ENCODE assay signal across 14 mouse cellular contexts in the genomic region with DNA sequence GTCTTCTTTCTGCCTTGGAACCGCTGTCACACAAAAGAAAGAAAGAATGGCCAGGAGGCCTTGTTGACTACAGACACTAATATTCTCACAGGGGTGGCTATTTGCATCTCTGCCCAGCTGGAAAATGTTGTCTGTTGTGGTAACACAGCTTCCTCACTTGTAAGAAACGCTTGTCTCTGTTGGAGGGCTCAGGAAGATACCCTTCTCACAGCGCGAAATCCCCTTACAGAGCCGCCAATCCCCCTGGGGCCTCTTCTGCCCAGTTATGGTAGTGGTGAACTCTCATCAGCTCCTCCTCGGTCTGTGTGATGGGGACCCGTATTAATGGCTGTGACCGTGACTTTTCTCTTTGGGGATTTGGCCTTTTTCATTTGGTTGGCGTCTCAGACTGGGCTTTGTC.
DNase-seq lines count a peak whose midpoint lies in the region; ATAC-seq lines count a peak whose summit lies in the region.
"Had no signal": no experiment of that assay in that cellular context is flagged by ENCODE, and none has a peak within 500 bp of the region (broad histone marks: within the 10 kb centered on the region; RNA-seq: fewer than 3 reads in every experiment).

No protein-coding gene starts in this region.

- peak overlapping the region; percentile 72 for H3K27ac ChIP-seq in hindbrain, embryonic 10.5 days
- H3K27ac ChIP-seq in hindbrain, embryonic 16.5 days (ENCODE audit: low read depth, low read length): no peak overlapping the region
- peak overlapping the region; percentile 37; the same call in 1 of the 2 replicates for H3K27ac ChIP-seq in hindbrain, embryonic 13.5 days
- H3K27ac ChIP-seq in midbrain, embryonic 14.5 days (replicated peaks; ENCODE audit: low read depth, low read length): peak overlapping the region; percentile 73

- 21% methylated on average over 9 of the region's 9 CpGs for WGBS in hindbrain, embryonic 10.5 days
- WGBS in hindbrain, embryonic 16.5 days: 18% methylated on average over 9 of the region's 9 CpGs
- 18% methylated on average over 9 of the region's 9 CpGs for WGBS in hindbrain, embryonic 13.5 days
- WGBS in midbrain, embryonic 14.5 days: 8% methylated on average over 9 of the region's 9 CpGs

- H3K36me3 ChIP-seq in hindbrain, embryonic 10.5 days: no peaks in the 10 kb centered on the region
- H3K36me3 ChIP-seq in hindbrain, embryonic 16.5 days (ENCODE audit: control insufficient read depth, insufficient read depth, low read length): no peaks in the 10 kb centered on the region
- H3K36me3 ChIP-seq in hindbrain, embryonic 13.5 days: no peaks in the 10 kb centered on the region
- no peaks in the 10 kb centered on the region for H3K36me3 ChIP-seq in midbrain, embryonic 14.5 days (ENCODE audit: control insufficient read depth, insufficient read depth, low read length)

- no peak overlapping the region for H3K9ac ChIP-seq in hindbrain, embryonic 16.5 days (ENCODE audit: low read depth, low read length)
- no peak overlapping the region for H3K9ac ChIP-seq in hindbrain, embryonic 13.5 days
- H3K9ac ChIP-seq in midbrain, embryonic 14.5 days (replicated peaks; ENCODE audit: low read length): no peak overlapping the region

- H3K4me1 ChIP-seq in hindbrain, embryonic 10.5 days (replicated peaks): peaks cover 43% of the 10 kb centered on the region
- peaks cover 6% of the 10 kb centered on the region; the same call in 1 of the 2 replicates for H3K4me1 ChIP-seq in hindbrain, embryonic 16.5 days (ENCODE audit: control insufficient read depth, insufficient read depth, low read depth, low read length)
- H3K4me1 ChIP-seq in hindbrain, embryonic 13.5 days (replicated peaks): peaks cover 30% of the 10 kb centered on the region
- H3K4me1 ChIP-seq in midbrain, embryonic 14.5 days (ENCODE audit: control insufficient read depth, insufficient read depth, low read length): peaks cover 39% of the 10 kb centered on the region
- H3K4me1 ChIP-seq: megakaryocyte, embryonic 14.5 days had no signal

- peak overlapping the region; percentile 7; the same call in 1 of the 2 replicates for H3K4me3 ChIP-seq in hindbrain, embryonic 10.5 days
- no peak overlapping the region for H3K4me3 ChIP-seq in hindbrain, embryonic 16.5 days (ENCODE audit: low read length)
- no peak overlapping the region for H3K4me3 ChIP-seq in hindbrain, embryonic 13.5 days
- no peak overlapping the region for H3K4me3 ChIP-seq in midbrain, embryonic 14.5 days (replicated peaks; ENCODE audit: low read depth, low read length)
- H3K4me3 ChIP-seq: erythroblast, embryonic 14.5 days had no signal

- peak; percentile 33 for DNase-seq in hindbrain, embryonic 10.5 days (ENCODE audit: low spot score)
- DNase-seq in midbrain, embryonic 14.5 days: peak; percentile 88
- peak; percentile 34 for DNase-seq in testis, postnatal 14 days (ENCODE audit: low spot score)
- DNase-seq in gastrocnemius, postnatal 10 days: no peak
- DNase-seq in gastrocnemius, postnatal 25 days: no peak
- no peak for DNase-seq in thymus, postnatal 25 days
- DNase-seq: adrenal gland, postnatal 10 days; heart, adult 18-20 months; thymus, postnatal 14 days had no signal

- no peaks in the 10 kb centered on the region for H3K27me3 ChIP-seq in hindbrain, embryonic 10.5 days (ENCODE audit: insufficient read depth, poor library complexity, severe bottlenecking)
- no peaks in the 10 kb centered on the region; the same call in 1 of the 2 replicates for H3K27me3 ChIP-seq in hindbrain, embryonic 16.5 days (replicated peaks; ENCODE audit: control insufficient read depth, insufficient read depth, low read length)
- no peaks in the 10 kb centered on the region for H3K27me3 ChIP-seq in hindbrain, embryonic 13.5 days
- H3K27me3 ChIP-seq in midbrain, embryonic 14.5 days (ENCODE audit: control insufficient read depth, insufficient read depth, low read length): peaks cover 3% of the 10 kb centered on the region; the same call in 1 of the 2 replicates
- H3K27me3 ChIP-seq: megakaryocyte, embryonic 14.5 days had no signal

- no peaks in the 10 kb centered on the region for H3K9me3 ChIP-seq in hindbrain, embryonic 10.5 days
- H3K9me3 ChIP-seq in hindbrain, embryonic 16.5 days (ENCODE audit: control insufficient read depth, low read length): no peaks in the 10 kb centered on the region
- H3K9me3 ChIP-seq in hindbrain, embryonic 13.5 days: no peaks in the 10 kb centered on the region
- no peaks in the 10 kb centered on the region for H3K9me3 ChIP-seq in midbrain, embryonic 14.5 days (ENCODE audit: control insufficient read depth, low read length)

- H3K4me2 ChIP-seq in hindbrain, embryonic 16.5 days (ENCODE audit: low read length): no peak overlapping the region
- H3K4me2 ChIP-seq in hindbrain, embryonic 13.5 days: peak overlapping the region; percentile 23
- peak overlapping the region; percentile 42 for H3K4me2 ChIP-seq in midbrain, embryonic 14.5 days (ENCODE audit: low read length)
- H3K4me2 ChIP-seq: liver, embryonic 11.5 days had no signal

- ATAC-seq in hindbrain, embryonic 16.5 days: no peak
- peak; percentile 45; the same call in 1 of the 2 replicates for ATAC-seq in hindbrain, embryonic 13.5 days (ENCODE audit: low FRiP score)
- peak; percentile 87 for ATAC-seq in midbrain, embryonic 14.5 days (ENCODE audit: low FRiP score, low TSS enrichment)

Comparison
In these comparisons a context has a peak if more than half of its experiments do, and no peak if none do; other contexts are left out.
1. DNase-seq: peak in hindbrain, embryonic 10.5 days (single experiment), midbrain, embryonic 14.5 days (single experiment) and testis, postnatal 14 days (single experiment); none in gastrocnemius, postnatal 10 days (single experiment), gastrocnemius, postnatal 25 days (single experiment) and thymus, postnatal 25 days (single experiment).